Mouse (Mus musculus): ENCODE data around the gene Sema3g. TPM values are rescaled to one million over a fixed set of nuclear protein-coding genes. Genes with fewer than 3 reads are reported as not detected.

Gene Sema3g
- polyA plus RNA-seq (2017; shearing (Covaris generic)): not detected

GRCm38 (mm10) chr14:31217666-31218065 lies at the start of gene Sema3g:
Sema3g (plus strand) TSS chr14:31217860.

GRCm38 (mm10) chr14:31168425-31168824 lies 49.2 kb upstream of the Sema3g start, which contains the start of gene Stab1:
Stab1 (minus strand) TSS chr14:31168641.

GRCm38 (mm10) chr14:31208084-31208483 lies 9.6 kb upstream of the Sema3g start, which contains the start of gene Tnnc1:
Tnnc1 (plus strand) TSS chr14:31208312.

GRCm38 (mm10) chr14:31216846-31217245 lies 814 bp upstream of the Sema3g start, which contains the start of gene Nisch:
Nisch (minus strand) TSS chr14:31216946.

GRCm38 (mm10) chr14:31251084-31251604 lies 33.5 kb downstream of the Sema3g start, which contains the start of the genes Phf7 and Bap1:
Phf7 (minus strand) TSS chr14:31251317.
Bap1 (plus strand) TSS chr14:31251450.

Other genes starting within 250 kb of the Sema3g start
- 9.7 TPM for gene Glt8d1, start 216.5 kb upstream of the Sema3g start, polyA plus RNA-seq (2017; shearing (Covaris generic))
- 144 TPM for gene Spcs1, start 216.2 kb upstream of the Sema3g start, polyA plus RNA-seq (2017; shearing (Covaris generic))
- gene Pbrm1, start 198.7 kb upstream of the Sema3g start, polyA plus RNA-seq (2017; shearing (Covaris generic)): 135 TPM
- gene Gnl3, start 198.7 kb upstream of the Sema3g start, polyA plus RNA-seq (2017; shearing (Covaris generic)): 140 TPM
- gene Smim4, start 88.9 kb upstream of the Sema3g start, polyA plus RNA-seq (2017; shearing (Covaris generic)): 41.6 TPM
- not detected for gene Nt5dc2, start 86.8 kb upstream of the Sema3g start, polyA plus RNA-seq (2017; shearing (Covaris generic))
- 0.76 TPM for gene Stab1, start 49.2 kb upstream of the Sema3g start, polyA plus RNA-seq (2017; shearing (Covaris generic))
- not detected for gene Tnnc1, start 9.5 kb upstream of the Sema3g start, polyA plus RNA-seq (2017; shearing (Covaris generic))
- gene Nisch, start 914 bp upstream of the Sema3g start, polyA plus RNA-seq (2017; shearing (Covaris generic)): 242 TPM
- 6.8 TPM for gene Phf7, start 33.5 kb downstream of the Sema3g start, polyA plus RNA-seq (2017; shearing (Covaris generic))
- gene Bap1, start 33.6 kb downstream of the Sema3g start, polyA plus RNA-seq (2017; shearing (Covaris generic)): 78.6 TPM
- gene Dnah1, start 106.0 kb downstream of the Sema3g start, polyA plus RNA-seq (2017; shearing (Covaris generic)): not detected
- gene Capn7, start 118.8 kb downstream of the Sema3g start, polyA plus RNA-seq (2017; shearing (Covaris generic)): 47.1 TPM
- 38.5 TPM for gene Sh3bp5, start 218.2 kb downstream of the Sema3g start, polyA plus RNA-seq (2017; shearing (Covaris generic))

Measured in effector memory CD4-positive, alpha-beta T cell, adult 5 months (primary cell).